Mouse (Mus musculus): ENCODE results near the gene Herc1.

GRCm38 (mm10) chr9:66423492-66423891, 73.2 kb downstream of the Herc1 start:
- TF ChIP-seq EP300 (IDR thresholded peaks at IDR 0.05; ENCODE audit: low read depth), result no peak
- TF ChIP-seq CTCF (IDR thresholded peaks at IDR 0.05; ENCODE audit: low read depth), result no peak

All from heart, postnatal 0 days (tissue).